Mouse (Mus musculus): ENCODE results near the gene Otub2.

GRCm38 (mm10) chr12:103380226-103380625 is 8.3 kb upstream of the Otub2 start:
- TF ChIP-seq CTCF (IDR thresholded peaks at IDR 0.05; ENCODE audit: low read depth) = no peak
- no peak for TF ChIP-seq EP300 (IDR thresholded peaks at IDR 0.05; ENCODE audit: low read depth)
